Mouse (Mus musculus) lung, postnatal 0 days (tissue): Measurements from ENCODE around the gene Olfr910.

Experiments used
- CTCF ChIP-seq: IDR thresholded peaks from 2 replicates; pipeline ENCODE4 v1.5.1; 2016; ENCODE audit warnings: antibody characterized with exemption, mild to moderate bottlenecking
- EP300 ChIP-seq: IDR thresholded peaks from 2 replicates; pipeline ENCODE4 v1.6.1; 2016; ENCODE audit warnings: antibody characterized with exemption, mild to moderate bottlenecking, control low read depth

DNA sequence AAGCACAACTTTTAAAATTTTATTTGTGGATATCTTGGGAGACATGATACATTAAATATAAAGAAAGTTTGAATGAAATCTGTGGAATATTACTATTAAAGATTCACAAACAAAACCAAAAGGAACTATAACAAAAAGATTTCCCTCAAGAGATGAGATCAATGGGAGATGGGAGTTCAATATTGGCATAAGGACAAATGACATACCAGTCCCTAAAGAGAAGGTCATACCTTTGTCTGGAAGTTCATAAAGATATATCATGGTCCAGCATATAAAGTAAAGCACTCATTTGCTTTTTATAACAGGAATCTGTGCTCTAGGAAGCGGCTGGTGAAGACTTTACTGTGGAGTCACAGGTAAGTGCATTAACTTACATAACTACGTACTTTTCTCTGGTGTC, at the start of gene Olfr910:
- TF ChIP-seq CTCF (no peak), EP300 (no peak)
